In the genomic region with DNA sequence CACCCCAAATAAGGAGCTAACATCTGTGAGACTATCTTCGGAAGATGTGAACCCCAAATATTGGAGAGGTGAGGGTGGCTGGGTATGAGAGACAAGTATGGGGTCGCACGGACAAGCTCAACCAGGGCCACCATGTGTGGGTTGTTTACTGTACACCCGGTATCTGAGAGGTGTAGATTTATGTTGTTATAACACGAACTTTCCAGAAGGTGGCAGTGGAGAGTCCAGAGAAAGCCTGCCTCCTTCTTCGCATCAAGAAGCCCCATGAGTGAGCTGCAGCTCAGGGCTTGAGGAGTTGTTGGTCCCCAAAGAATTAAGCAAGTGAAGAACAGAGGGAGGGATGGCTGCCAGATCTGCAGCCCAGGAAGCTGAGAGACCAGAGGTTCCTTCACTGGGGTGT, we compare ENCODE assay signal across 7 mouse cellular contexts.
DNase-seq lines count a peak whose midpoint lies in the region; ATAC-seq and TF ChIP-seq lines count a peak whose summit lies in the region.

No protein-coding gene starts in this region.

- H3K27ac ChIP-seq in midbrain, embryonic 10.5 days (replicated peaks), result no peak overlapping the region
- H3K27ac ChIP-seq in midbrain, embryonic 13.5 days, result no peak overlapping the region
- no peak overlapping the region for H3K27ac ChIP-seq in lung, postnatal 0 days (ENCODE audit: low read length)

- TF ChIP-seq EP300 in lung, postnatal 0 days (IDR thresholded peaks at IDR 0.05), result no peak

- no peaks in the 10 kb centered on the region for H3K27me3 ChIP-seq in midbrain, embryonic 10.5 days (ENCODE audit: low read depth, poor library complexity, severe bottlenecking)
- no peaks in the 10 kb centered on the region for H3K27me3 ChIP-seq in midbrain, embryonic 13.5 days
- no peaks in the 10 kb centered on the region for H3K27me3 ChIP-seq in lung, postnatal 0 days (replicated peaks; ENCODE audit: insufficient read depth, low read length)

- no peak overlapping the region for H3K4me2 ChIP-seq in midbrain, embryonic 13.5 days (replicated peaks)
- H3K4me2 ChIP-seq in lung, postnatal 0 days (replicated peaks; ENCODE audit: low read depth, low read length), result no peak overlapping the region

- peaks cover 17% of the 10 kb centered on the region for H3K9me3 ChIP-seq in midbrain, embryonic 10.5 days (replicated peaks)
- peaks cover 19% of the 10 kb centered on the region for H3K9me3 ChIP-seq in midbrain, embryonic 13.5 days
- H3K9me3 ChIP-seq in lung, postnatal 0 days (ENCODE audit: low read length), result peaks cover 4% of the 10 kb centered on the region; the same call in 1 of the 2 replicates

- ATAC-seq in midbrain, embryonic 13.5 days, result no peak; the same call in 1 of the 2 replicates
- no peak for ATAC-seq in lung, postnatal 0 days

- DNase-seq in midbrain, embryonic 10.5 days (ENCODE audit: low spot score), result peak; percentile 31
- DNase-seq in ZHBTc4 (ENCODE audit: low read depth, low spot score), result peak; percentile 79
- DNase-seq in cerebellum, postnatal 36 days, result peak; percentile 48 to 59
- DNase-seq in induced T-regulatory cell, adult 2 months (ENCODE audit: low read depth), result peak; percentile 68
- peak; percentile 75 for DNase-seq in lung, postnatal 0 days (ENCODE audit: low spot score)
- DNase-seq in thymus, postnatal 25 days, result peak; percentile 12

- 33% methylated on average over 6 of the region's 6 CpGs for WGBS in midbrain, embryonic 10.5 days
- 37% methylated on average over 6 of the region's 6 CpGs for WGBS in midbrain, embryonic 13.5 days
- WGBS in lung, postnatal 0 days, result 15% methylated on average over 6 of the region's 6 CpGs

- no peaks in the 10 kb centered on the region for H3K4me1 ChIP-seq in midbrain, embryonic 10.5 days
- H3K4me1 ChIP-seq in midbrain, embryonic 13.5 days (replicated peaks), result no peaks in the 10 kb centered on the region
- no peaks in the 10 kb centered on the region for H3K4me1 ChIP-seq in lung, postnatal 0 days (ENCODE audit: insufficient read depth, low read depth, low read length)

- H3K9ac ChIP-seq in midbrain, embryonic 13.5 days (replicated peaks), result no peak overlapping the region
- H3K9ac ChIP-seq in lung, postnatal 0 days (replicated peaks; ENCODE audit: low read depth), result no peak overlapping the region

- no peak overlapping the region for H3K4me3 ChIP-seq in midbrain, embryonic 10.5 days
- H3K4me3 ChIP-seq in midbrain, embryonic 13.5 days (replicated peaks), result no peak overlapping the region
- H3K4me3 ChIP-seq in lung, postnatal 0 days (ENCODE audit: low read depth, low read length), result no peak overlapping the region

- TF ChIP-seq CTCF in lung, postnatal 0 days (IDR thresholded peaks at IDR 0.05), result peak; percentile 75

- no peaks in the 10 kb centered on the region for H3K36me3 ChIP-seq in midbrain, embryonic 10.5 days
- no peaks in the 10 kb centered on the region for H3K36me3 ChIP-seq in midbrain, embryonic 13.5 days
- H3K36me3 ChIP-seq in lung, postnatal 0 days (ENCODE audit: insufficient read depth, low read length), result no peaks in the 10 kb centered on the region

Comparison
In these comparisons a context has a peak if more than half of its experiments do, and no peak if none do; other contexts are left out.
1. DNase-seq: peak in every context shown above with its lines; median percentile 79 in ZHBTc4; 75 in lung, postnatal 0 days; 68 in induced T-regulatory cell, adult 2 months; 54 in cerebellum, postnatal 36 days; 31 in midbrain, embryonic 10.5 days; 12 in thymus, postnatal 25 days.